Mouse (Mus musculus) heart, embryonic 12.5 days (tissue): ENCODE data around the gene Ttc30b. TPM values are rescaled to one million over a fixed set of nuclear protein-coding genes. Genes with fewer than 3 reads are reported as not detected.
"Not testable (repeated sequence)": the region's sequence is repeated elsewhere in the genome, so short reads cannot be mapped to it uniquely, and the experiment has no call there.

ENCODE experiments used
- ATAC-seq: fragments of 200-750 bp; cut with Nextera tagmentation; 2 replicates; pipeline ENCODE4 v1.8.0; 2017; ENCODE audit warnings: moderate TSS enrichment, moderate library complexity; ENCODE audit not compliant: insufficient number of reproducible peaks, low FRiP score
- H3K27ac ChIP-seq: fragments of 300-500 bp; sonication (generic); 2 replicates; pipeline ENCODE4 v1.5.1; 2016; ENCODE audit warnings: mild to moderate bottlenecking, moderate library complexity; ENCODE audit not compliant: poor library complexity, severe bottlenecking
- H3K27me3 ChIP-seq: fragments of 300-500 bp; sonication (generic); replicated peaks from 2 replicates; pipeline ENCODE4 v1.6.1; 2016; ENCODE audit warnings: mild to moderate bottlenecking, moderate library complexity
- H3K36me3 ChIP-seq: fragments of 300-500 bp; sonication (generic); 2 replicates; pipeline ENCODE4 v1.6.1; 2016; ENCODE audit warnings: mild to moderate bottlenecking, moderate library complexity
- H3K4me1 ChIP-seq: fragments of 300-500 bp; sonication (generic); replicated peaks from 2 replicates; pipeline ENCODE4 v1.6.1; 2016; ENCODE audit warnings: mild to moderate bottlenecking
- H3K4me2 ChIP-seq: fragments of 300-500 bp; sonication (generic); 2 replicates; pipeline ENCODE4 v1.6.1; 2016; ENCODE audit warnings: mild to moderate bottlenecking, moderate library complexity
- H3K4me3 ChIP-seq: fragments of 300-500 bp; sonication (generic); 2 replicates; pipeline ENCODE4 v1.5.1; 2016; ENCODE audit warnings: mild to moderate bottlenecking
- H3K9ac ChIP-seq: fragments of 300-500 bp; sonication (generic); 2 replicates; pipeline ENCODE4 v1.6.1; 2016; ENCODE audit warnings: mild to moderate bottlenecking, moderate library complexity
- H3K9me3 ChIP-seq: fragments of 300-500 bp; sonication (generic); replicated peaks from 2 replicates; pipeline ENCODE4 v1.6.1; 2016; ENCODE audit warnings: mild to moderate bottlenecking, moderate library complexity
- WGBS: fragments of 180-500 bp; shearing (Covaris S2); methylation state at CpG from one replicate; pipeline ENCODE4 v1.1.7; 2016; 5-methylcytosine and 5-hydroxymethylcytosine counted together
- polyA plus RNA-seq: library from polyadenylated mRNA; unstranded; fragments of >200 nt; fragmentation: Nextera tagmentation; extraction: Ambion mirVana; gene quantifications from 2 replicates; pipeline ENCODE4 v1.2.1, GENCODE M21; 2016

Ttc30b gene
- polyA plus RNA-seq, 1 experiment from 2014 or later = 10.7 TPM

DNA sequence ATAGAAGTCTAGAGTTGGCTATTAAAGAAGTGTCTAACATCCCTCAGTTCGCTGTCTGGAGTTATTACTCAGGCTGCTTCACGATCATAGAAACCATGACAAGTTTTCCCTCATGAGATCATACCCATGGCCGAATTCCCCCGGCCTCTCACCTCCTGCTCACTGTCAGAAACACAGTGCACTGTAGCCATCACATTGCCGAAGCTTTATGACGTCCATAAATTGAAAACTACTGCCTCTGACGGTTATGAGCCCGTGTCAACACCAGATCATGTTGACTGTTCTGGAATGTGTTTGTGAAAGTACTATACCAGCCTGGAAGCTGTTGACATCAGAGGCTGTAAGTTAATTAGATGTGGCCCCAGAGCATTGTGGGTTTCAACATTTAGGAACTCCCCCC, 12.3 kb upstream of the Ttc30b start:
- no peak overlapping the region for H3K27ac ChIP-seq
- H3K27me3 ChIP-seq = no peaks in the 10 kb centered on the region; the same call in 1 of the 2 replicates
- no peak overlapping the region for H3K9ac ChIP-seq
- H3K4me1 ChIP-seq = peaks cover 4% of the 10 kb centered on the region
- no peak for ATAC-seq
- no peaks in the 10 kb centered on the region for H3K36me3 ChIP-seq
- H3K4me3 ChIP-seq = no peak overlapping the region
- no peak overlapping the region for H3K4me2 ChIP-seq
- no peaks in the 10 kb centered on the region for H3K9me3 ChIP-seq
- 78% methylated on average over 8 of the region's 8 CpGs for WGBS

DNA sequence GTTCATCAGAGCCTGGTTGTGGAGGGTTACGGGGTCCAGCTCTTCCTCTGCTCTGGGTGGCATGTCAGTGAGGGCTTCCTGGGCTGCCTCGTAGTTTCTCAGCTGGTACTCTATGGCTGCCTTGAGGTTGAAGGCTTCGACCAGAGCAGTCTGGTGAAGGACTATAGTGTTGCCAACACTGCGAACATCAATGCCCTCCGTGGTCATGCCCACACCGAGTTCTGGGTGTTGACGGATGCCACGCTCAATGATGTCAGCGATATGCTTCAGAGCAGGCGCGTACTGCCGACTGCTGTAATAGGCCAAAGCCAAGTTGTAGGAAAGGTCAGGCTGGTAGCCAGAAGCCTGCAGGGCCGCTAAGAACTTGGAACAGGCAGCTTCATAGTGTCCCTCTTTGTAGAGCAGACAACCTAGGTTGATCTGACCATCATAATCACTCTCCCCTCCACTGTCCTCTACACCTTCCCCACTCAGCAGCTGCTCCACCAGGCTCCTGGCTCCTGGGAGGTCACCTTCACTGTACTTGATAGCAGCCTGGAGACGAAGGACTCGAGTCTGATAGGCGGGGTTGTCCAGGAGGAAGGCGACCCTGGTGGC, 767 bp downstream of the Ttc30b start:
- Histone ChIP-seq H3K4me1 (peaks cover 18% of the 10 kb centered on the region), H3K4me2 (peak overlapping the region; percentile 70), H3K4me3 (peak overlapping the region; percentile 56), H3K9ac (peak overlapping the region; percentile 71)
- not testable (repeated sequence) for H3K36me3 ChIP-seq, H3K27me3 ChIP-seq, H3K27ac ChIP-seq, H3K9me3 ChIP-seq
- ATAC-seq = peak; percentile 39; the same call in 1 of the 2 replicates
- WGBS = 58% methylated on average over 16 of the region's 17 CpGs

DNA sequence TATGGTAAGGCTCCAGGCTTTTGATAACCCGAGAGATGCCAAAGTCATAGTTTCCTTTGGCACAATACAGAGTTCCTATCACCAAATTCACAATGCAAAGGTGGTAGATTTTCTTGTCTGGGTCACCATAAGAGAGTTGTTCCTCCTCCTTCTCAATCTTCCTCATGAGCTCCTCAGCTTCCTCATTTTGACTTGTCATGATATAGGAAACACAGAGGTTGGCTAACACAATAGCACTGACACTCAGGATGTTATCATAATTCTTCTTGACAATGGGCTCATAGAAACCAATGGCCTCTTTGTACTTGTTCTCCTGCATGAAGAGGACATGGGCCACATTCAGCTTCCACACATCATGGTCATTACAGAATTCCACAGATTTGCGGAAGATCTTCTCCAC, 1.7 kb downstream of the Ttc30b start:
- not testable (repeated sequence) for H3K9ac ChIP-seq, H3K27ac ChIP-seq, H3K4me2 ChIP-seq, H3K4me3 ChIP-seq, ATAC-seq, H3K27me3 ChIP-seq, H3K36me3 ChIP-seq, H3K9me3 ChIP-seq
- H3K4me1 ChIP-seq = peaks cover 18% of the 10 kb centered on the region
- 88% methylated on average over 2 of the region's 2 CpGs for WGBS

DNA sequence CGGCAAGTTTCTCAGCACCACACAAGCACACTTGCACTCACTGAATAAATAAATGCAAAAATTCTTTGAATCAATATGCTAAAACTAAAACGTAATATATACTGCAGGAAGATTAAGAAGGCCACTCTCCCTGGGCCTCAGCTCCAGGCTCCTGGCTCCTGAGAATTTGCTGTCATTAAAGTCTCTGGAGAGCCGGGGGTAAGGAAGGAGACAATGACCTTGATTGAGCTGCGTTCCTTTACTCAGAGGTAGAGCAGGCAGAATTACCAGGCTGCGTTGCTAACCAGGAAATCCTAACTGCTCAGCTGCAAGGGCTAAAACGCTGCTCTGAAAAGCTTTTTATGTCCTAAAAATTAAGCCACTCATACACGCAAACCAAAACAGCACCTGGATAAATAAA, 4.8 kb downstream of the Ttc30b start:
- Histone ChIP-seq H3K27me3 (no peaks in the 10 kb centered on the region), H3K27ac (peak overlapping the region; percentile 51; the same call in 1 of the 2 replicates), H3K4me1 (peaks cover 16% of the 10 kb centered on the region), H3K9me3 (no peaks in the 10 kb centered on the region), H3K36me3 (peaks cover 7% of the 10 kb centered on the region), H3K9ac (no peak overlapping the region), H3K4me3 (no peak overlapping the region), H3K4me2 (no peak overlapping the region)
- ATAC-seq = no peak
- 35% methylated on average over 7 of the region's 7 CpGs for WGBS

DNA sequence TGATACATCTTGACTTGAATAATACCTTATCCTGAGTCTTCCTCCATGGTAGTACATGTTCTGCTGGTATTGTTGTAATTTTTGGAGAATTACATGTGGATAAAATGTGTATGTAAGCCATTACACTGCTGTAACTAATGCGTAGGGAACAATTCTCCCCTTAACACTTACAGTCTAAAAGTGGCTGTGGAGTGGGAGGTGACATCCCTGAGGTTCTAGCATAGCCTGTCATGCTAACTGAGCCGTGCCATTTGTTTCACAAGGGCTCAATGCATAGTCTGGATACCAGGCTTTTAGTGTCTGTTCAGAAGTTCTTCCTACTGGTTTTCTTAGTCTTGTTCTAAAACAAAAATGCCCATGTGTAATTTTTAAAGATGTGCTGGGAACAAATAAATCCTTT, 7.4 kb downstream of the Ttc30b start:
- no peak overlapping the region for H3K4me3 ChIP-seq
- H3K36me3 ChIP-seq = peaks cover 20% of the 10 kb centered on the region
- H3K9ac ChIP-seq = no peak overlapping the region
- H3K4me1 ChIP-seq = peaks cover 12% of the 10 kb centered on the region
- no peak overlapping the region for H3K4me2 ChIP-seq
- no peaks in the 10 kb centered on the region for H3K27me3 ChIP-seq
- no peak overlapping the region for H3K27ac ChIP-seq
- no peaks in the 10 kb centered on the region for H3K9me3 ChIP-seq
- WGBS = 84% methylated on average over 2 of the region's 2 CpGs
- ATAC-seq = no peak

DNA sequence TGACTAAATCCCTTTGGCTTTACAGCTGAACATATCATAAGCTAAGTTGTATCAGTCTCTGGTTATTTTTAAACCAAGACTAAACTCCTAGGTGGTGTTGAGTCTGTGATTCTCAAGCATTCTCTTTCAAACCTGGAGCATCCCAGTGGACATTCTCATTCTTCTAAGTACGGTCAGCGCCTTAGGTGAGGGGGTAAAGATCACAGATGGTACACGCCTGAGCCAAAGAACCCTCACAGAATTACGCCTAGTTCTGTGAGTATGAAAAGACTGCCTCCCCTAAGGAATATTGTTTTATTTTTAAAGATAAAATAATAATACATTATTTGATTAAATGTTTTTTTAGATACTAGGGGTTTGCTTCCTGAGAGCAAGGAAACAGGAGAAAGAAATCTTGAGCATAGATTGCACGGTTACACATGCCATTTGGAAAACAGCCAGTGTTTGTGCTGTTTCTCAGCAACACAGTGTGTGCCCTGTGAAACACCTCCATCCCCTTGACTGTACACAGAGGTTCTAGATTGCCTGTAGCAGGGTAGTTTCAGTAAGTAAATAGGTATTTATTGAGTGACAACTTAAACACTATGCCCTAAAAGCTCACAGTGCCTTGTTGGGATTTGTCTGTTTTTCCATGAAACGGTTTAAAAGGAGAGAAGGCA, 8.5 kb downstream of the Ttc30b start:
- H3K4me3 ChIP-seq = no peak overlapping the region
- ATAC-seq = no peak
- H3K9me3 ChIP-seq = no peaks in the 10 kb centered on the region
- H3K27ac ChIP-seq = no peak overlapping the region
- H3K4me1 ChIP-seq = peaks cover 11% of the 10 kb centered on the region
- peaks cover 20% of the 10 kb centered on the region for H3K36me3 ChIP-seq
- no peak overlapping the region for H3K4me2 ChIP-seq
- no peaks in the 10 kb centered on the region for H3K27me3 ChIP-seq
- no peak overlapping the region for H3K9ac ChIP-seq
- WGBS = 86% methylated on average over 6 of the region's 6 CpGs

DNA sequence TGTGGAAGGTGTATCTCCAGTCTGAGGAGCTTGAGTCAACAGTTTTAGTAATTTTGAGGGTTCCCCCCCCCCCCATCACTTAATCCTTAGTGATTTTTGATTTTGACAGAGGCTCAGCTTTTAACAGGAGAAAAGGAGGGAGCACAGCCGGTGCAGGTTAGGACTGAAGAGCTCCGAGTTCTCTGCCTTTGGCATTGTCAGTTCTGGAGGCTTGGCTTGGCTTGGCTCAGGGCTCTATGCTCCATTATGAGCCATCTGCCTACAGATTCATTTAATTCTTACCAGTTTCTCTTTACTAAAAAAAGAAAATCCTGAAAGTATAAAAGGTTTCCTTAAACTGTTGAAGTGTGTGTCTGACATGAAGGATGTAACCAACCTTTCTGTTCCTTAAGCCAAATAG, 9.2 kb downstream of the Ttc30b start:
- no peak overlapping the region for H3K4me2 ChIP-seq
- WGBS = 91% methylated on average over 2 of the region's 2 CpGs

DNA sequence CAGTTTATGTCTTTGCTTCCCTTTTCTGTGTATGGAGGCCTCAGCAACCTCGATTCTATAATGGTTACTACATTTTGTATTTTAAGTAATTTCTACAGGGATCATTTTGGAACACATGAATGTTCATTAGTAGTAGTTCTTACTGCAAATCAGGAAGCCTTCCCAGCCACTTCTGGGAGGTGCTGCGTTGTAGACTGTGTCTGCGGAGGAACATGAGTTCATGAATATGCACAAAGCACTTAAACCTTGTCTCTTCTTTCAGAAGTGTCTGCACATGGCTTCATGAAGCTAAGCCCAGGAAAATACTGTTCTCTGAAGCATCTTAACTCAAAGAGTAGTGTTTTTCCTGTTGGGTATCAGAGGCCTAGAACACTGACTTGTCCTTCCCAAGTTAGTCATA, 10.4 kb downstream of the Ttc30b start:
- H3K4me3 ChIP-seq = no peak overlapping the region
- no peaks in the 10 kb centered on the region; the same call in 1 of the 2 replicates for H3K4me1 ChIP-seq
- no peak overlapping the region for H3K4me2 ChIP-seq
- ATAC-seq = no peak
- no peak overlapping the region for H3K9ac ChIP-seq
- H3K27ac ChIP-seq = no peak overlapping the region
- 89% methylated on average over 3 of the region's 3 CpGs for WGBS
- no peaks in the 10 kb centered on the region for H3K9me3 ChIP-seq
- H3K36me3 ChIP-seq = peaks cover 21% of the 10 kb centered on the region
- H3K27me3 ChIP-seq = no peaks in the 10 kb centered on the region

More for the DNA sequence above, 9.2 kb downstream of the Ttc30b start:
- no peak for ATAC-seq
- H3K9me3 ChIP-seq = no peaks in the 10 kb centered on the region
- no peak overlapping the region for H3K27ac ChIP-seq
- H3K27me3 ChIP-seq = no peaks in the 10 kb centered on the region
- no peak overlapping the region for H3K4me3 ChIP-seq
- H3K36me3 ChIP-seq = peaks cover 20% of the 10 kb centered on the region
- H3K9ac ChIP-seq = no peak overlapping the region
- H3K4me1 ChIP-seq = peaks cover 8% of the 10 kb centered on the region

DNA sequence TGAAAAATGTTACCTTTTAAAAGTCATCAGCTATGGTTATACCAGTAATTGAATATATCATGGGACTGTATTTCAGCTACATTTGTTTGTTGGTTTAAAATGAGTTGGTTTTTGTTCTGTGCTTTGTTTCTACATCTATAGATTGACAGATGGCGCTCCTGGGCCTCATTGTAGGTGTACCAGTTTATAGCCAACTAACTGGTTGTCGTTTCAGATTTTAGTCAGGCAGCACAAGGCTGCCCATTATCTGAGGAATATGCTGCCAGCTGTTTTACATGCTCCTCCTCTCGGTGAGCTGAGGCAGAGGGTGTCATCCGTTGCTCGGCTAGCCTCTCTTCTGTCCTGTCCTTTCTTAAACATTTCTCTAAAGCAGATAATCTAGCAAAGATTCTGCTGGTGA, 12.3 kb downstream of the Ttc30b start:
- Histone ChIP-seq H3K4me1 (no peaks in the 10 kb centered on the region), H3K27ac (no peak overlapping the region), H3K27me3 (no peaks in the 10 kb centered on the region), H3K9me3 (no peaks in the 10 kb centered on the region), H3K4me3 (no peak overlapping the region), H3K36me3 (peaks cover 23% of the 10 kb centered on the region), H3K4me2 (no peak overlapping the region), H3K9ac (no peak overlapping the region)
- WGBS = 78% methylated on average over 5 of the region's 5 CpGs
- no peak for ATAC-seq

DNA sequence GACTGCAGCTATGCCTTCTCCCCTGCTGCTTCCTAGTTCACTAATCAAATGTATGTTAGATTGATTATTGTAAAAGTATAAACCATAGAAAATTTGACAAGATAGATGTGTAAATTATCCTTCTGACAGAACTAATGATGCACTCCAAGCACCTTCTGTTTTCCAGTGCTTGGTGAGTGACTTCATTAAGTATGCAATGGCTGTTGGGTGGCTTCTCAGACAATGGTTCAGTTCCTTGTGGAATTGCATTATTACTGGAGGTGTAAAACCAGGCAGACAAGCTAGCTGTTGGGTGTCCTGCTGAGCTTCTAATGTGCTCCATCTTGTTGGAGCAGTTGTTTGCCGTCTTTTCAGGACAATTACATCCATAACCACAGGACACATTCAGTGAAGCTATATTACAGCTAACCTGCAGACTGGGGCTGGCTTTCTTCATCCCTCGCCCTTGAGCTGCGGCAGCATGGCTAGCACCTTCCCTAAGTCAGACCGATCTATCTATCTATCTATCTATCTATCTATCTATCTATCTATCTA, 14.5 kb downstream of the Ttc30b start:
- H3K36me3 ChIP-seq = peaks cover 20% of the 10 kb centered on the region
- H3K9me3 ChIP-seq = no peaks in the 10 kb centered on the region
- H3K27ac ChIP-seq = no peak overlapping the region
- no peak overlapping the region for H3K4me2 ChIP-seq
- no peak for ATAC-seq
- 86% methylated on average over 4 of the region's 4 CpGs for WGBS
- H3K4me3 ChIP-seq = no peak overlapping the region
- H3K27me3 ChIP-seq = no peaks in the 10 kb centered on the region
- no peak overlapping the region for H3K9ac ChIP-seq
- no peaks in the 10 kb centered on the region for H3K4me1 ChIP-seq

DNA sequence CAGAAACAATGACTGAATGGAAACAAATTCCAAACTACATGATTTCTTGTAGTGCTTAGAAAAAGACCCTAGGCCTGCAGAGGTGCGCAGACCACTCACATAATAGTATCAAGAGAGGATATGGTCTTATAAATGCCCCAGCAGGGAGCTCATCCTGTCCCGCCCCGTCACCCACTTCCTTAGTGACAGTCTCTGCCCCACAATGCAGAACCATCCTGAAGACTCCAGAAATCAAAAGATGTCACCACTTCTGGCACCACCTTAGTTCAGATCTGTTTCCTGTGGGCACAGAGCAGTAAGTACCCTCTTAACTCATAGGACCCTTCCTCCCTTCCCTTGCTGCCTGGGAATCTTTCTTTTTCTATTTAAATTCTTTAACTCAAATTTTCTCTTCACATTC, 23.3 kb downstream of the Ttc30b start:
- H3K9me3 ChIP-seq = no peaks in the 10 kb centered on the region

More for the DNA sequence above, 23.3 kb downstream of the Ttc30b start:
- Histone ChIP-seq H3K27ac (no peak overlapping the region), H3K4me3 (no peak overlapping the region), H3K4me2 (no peak overlapping the region), H3K9ac (no peak overlapping the region), H3K27me3 (no peaks in the 10 kb centered on the region), H3K4me1 (peaks cover 7% of the 10 kb centered on the region; the same call in 1 of the 2 replicates), H3K36me3 (peaks cover 21% of the 10 kb centered on the region)
- 91% methylated on average over 3 of the region's 3 CpGs for WGBS
- no peak for ATAC-seq
